Mouse (Mus musculus): ENCODE measurements around the gene Pus1. TPM values are rescaled to one million over a fixed set of nuclear protein-coding genes. Genes with fewer than 3 reads are reported as not detected.

Pus1 gene
- total RNA-seq, 2 experiments from 2014 or later: 14.1 to 15.9 TPM

Other genes starting within 250 kb of the Pus1 start
- gene Galnt9, start 236.3 kb downstream of the Pus1 start, total RNA-seq (2021): under 1 TPM in 1 of 2 experiments, not detected in 1; 0.11 TPM
- 10 to 100 TPM; 15.5 to 16.9 TPM for gene Noc4l, start 127.2 kb downstream of the Pus1 start, total RNA-seq (2021)
- 10 to 100 TPM in 1 of 2 experiments, 1 to 10 TPM in 1; 9.5 to 10.8 TPM for gene Ddx51, start 127.2 kb downstream of the Pus1 start, total RNA-seq (2021)
- 10 to 100 TPM; 34.9 to 51.7 TPM for gene Ep400, start 9.9 kb downstream of the Pus1 start, total RNA-seq (2021)
- 10 to 100 TPM; 26.2 to 34.1 TPM for gene Ulk1, start 29.4 kb upstream of the Pus1 start, total RNA-seq (2021)
- gene Hscb, start 59.1 kb upstream of the Pus1 start, total RNA-seq (2021): 10 to 100 TPM; 12.0 to 12.8 TPM
- 1 to 10 TPM; 3.8 to 5.0 TPM for gene Chek2, start 59.3 kb upstream of the Pus1 start, total RNA-seq (2021)
- gene Ttc28, start 99.1 kb upstream of the Pus1 start, total RNA-seq (2021): 10 to 100 TPM; 24.5 to 25.2 TPM